In the genomic region with DNA sequence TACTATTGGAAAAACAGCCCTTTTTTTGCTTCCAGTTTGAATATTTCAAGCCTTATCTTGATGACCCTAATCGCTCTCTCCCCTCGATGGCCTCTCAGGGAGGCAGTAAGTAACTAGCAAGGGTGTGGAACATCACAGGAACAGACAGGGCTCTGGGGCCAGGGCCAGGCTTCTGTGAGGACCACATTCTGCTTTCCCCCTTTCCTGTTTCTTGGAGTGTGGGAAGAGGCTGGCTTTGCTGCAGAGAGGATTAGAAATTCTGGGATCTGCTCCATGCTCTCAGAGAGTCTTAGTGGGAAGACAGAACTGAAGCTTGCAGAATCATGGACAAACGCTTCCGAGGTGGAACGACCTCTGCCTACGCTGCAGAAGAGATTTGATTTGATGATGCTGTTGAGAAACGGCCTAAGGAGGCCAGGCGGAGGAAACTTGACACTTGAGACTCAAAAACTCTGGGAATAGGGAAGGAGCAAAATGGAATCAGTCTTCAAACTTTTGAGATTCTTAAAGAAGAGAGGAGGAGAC, we compare ENCODE assay signal across 15 mouse cellular contexts.
A peak's percentile ranks its signal among the peaks of the same experiment; 100 is the strongest.
DNase-seq lines count a peak whose midpoint lies in the region; ATAC-seq lines count a peak whose summit lies in the region.
"Had no signal": no experiment of that assay in that cellular context is flagged by ENCODE, and none has a peak within 500 bp of the region (broad histone marks: within the 10 kb centered on the region; RNA-seq: fewer than 3 reads in every experiment).

No protein-coding gene starts in this region.

- 10% methylated on average over 8 of the region's 8 CpGs for WGBS in kidney, embryonic 15.5 days
- WGBS in kidney, embryonic 14.5 days = 16% methylated on average over 8 of the region's 8 CpGs

- DNase-seq in cerebellum, postnatal 10 days = peak; percentile 22 to 27
- DNase-seq in urinary bladder, postnatal 36 days (ENCODE audit: low spot score in 2 of 2) = peak; percentile 15 to 49
- DNase-seq in urinary bladder, adult 2 months (ENCODE audit: low spot score) = no peak
- no peak for DNase-seq in adrenal gland, adult (ENCODE audit: inconsistent age in 2 of 2, low spot score in 1 of 2)
- DNase-seq: adrenal gland, adult 2 months; cerebellum, postnatal 25 days; right cerebral cortex, postnatal 4 days had no signal

- H3K4me2 ChIP-seq in kidney, embryonic 15.5 days = 0 out of 2 replicates have a peak overlapping the region, but pooled peaks have one; percentile 4
- H3K4me2 ChIP-seq in kidney, embryonic 14.5 days (replicated peaks; ENCODE audit: low read depth, low read length) = no peak overlapping the region
- H3K4me2 ChIP-seq: forebrain, embryonic 15.5 days; heart, embryonic 13.5 days; hindbrain, embryonic 14.5 days had no signal

- ATAC-seq in cerebellum, adult (ENCODE audit: insufficient number of reproducible peaks, low FRiP score, low TSS enrichment) = no peak
- no peak for ATAC-seq in kidney, embryonic 15.5 days (replicated peaks; ENCODE audit: low FRiP score)
- ATAC-seq in kidney, embryonic 14.5 days (ENCODE audit: low FRiP score, low TSS enrichment) = no peak
- no peak for ATAC-seq in monocyte, adult 5-6 weeks (replicated peaks; ENCODE audit: insufficient number of reproducible peaks, low FRiP score, low TSS enrichment, poor library complexity, severe bottlenecking)
- ATAC-seq: forebrain, embryonic 15.5 days; Patski had no signal

- H3K4me3 ChIP-seq in kidney, embryonic 15.5 days (replicated peaks) = no peak overlapping the region
- no peak overlapping the region for H3K4me3 ChIP-seq in kidney, embryonic 14.5 days (ENCODE audit: low read length)
- H3K4me3 ChIP-seq: forebrain, embryonic 15.5 days; heart, embryonic 13.5 days had no signal

- no peaks in the 10 kb centered on the region for H3K27me3 ChIP-seq in kidney, embryonic 15.5 days
- H3K27me3 ChIP-seq in kidney, embryonic 14.5 days (ENCODE audit: control insufficient read depth, insufficient read depth, low read length) = no peaks in the 10 kb centered on the region
- H3K27me3 ChIP-seq: forebrain, embryonic 15.5 days; heart, embryonic 13.5 days; Patski had no signal

- no peaks in the 10 kb centered on the region for H3K36me3 ChIP-seq in kidney, embryonic 15.5 days
- no peaks in the 10 kb centered on the region for H3K36me3 ChIP-seq in kidney, embryonic 14.5 days (ENCODE audit: control insufficient read depth, insufficient read depth, low read length)
- H3K36me3 ChIP-seq: forebrain, embryonic 15.5 days; heart, embryonic 13.5 days had no signal

- no peak overlapping the region for H3K9ac ChIP-seq in kidney, embryonic 15.5 days
- H3K9ac ChIP-seq in kidney, embryonic 14.5 days (ENCODE audit: low read depth, low read length) = no peak overlapping the region
- H3K9ac ChIP-seq: forebrain, embryonic 15.5 days; heart, embryonic 13.5 days; hindbrain, embryonic 14.5 days had no signal

- H3K27ac ChIP-seq in kidney, embryonic 15.5 days = peak overlapping the region; percentile 49
- H3K27ac ChIP-seq in kidney, embryonic 14.5 days (ENCODE audit: low read depth, low read length) = no peak overlapping the region
- H3K27ac ChIP-seq: forebrain, embryonic 15.5 days; heart, embryonic 13.5 days; hindbrain, embryonic 14.5 days had no signal

- no peaks in the 10 kb centered on the region for H3K9me3 ChIP-seq in kidney, embryonic 15.5 days (replicated peaks)
- no peaks in the 10 kb centered on the region for H3K9me3 ChIP-seq in kidney, embryonic 14.5 days (ENCODE audit: control insufficient read depth, low read length)
- H3K9me3 ChIP-seq: forebrain, embryonic 15.5 days; heart, embryonic 13.5 days had no signal

- peaks cover 26% of the 10 kb centered on the region for H3K4me1 ChIP-seq in kidney, embryonic 15.5 days
- H3K4me1 ChIP-seq in kidney, embryonic 14.5 days (ENCODE audit: control insufficient read depth, insufficient read depth, low read length) = peaks cover 9% of the 10 kb centered on the region
- H3K4me1 ChIP-seq: forebrain, embryonic 15.5 days had no signal

Comparison
In these comparisons a context has a peak if more than half of its experiments do, and no peak if none do; other contexts are left out.
1. DNase-seq: peak in cerebellum, postnatal 10 days (2 of 2) and urinary bladder, postnatal 36 days (2 of 2); none in urinary bladder, adult 2 months (single experiment) and adrenal gland, adult (0 of 2).